Mouse (Mus musculus) lung, embryonic 16.5 days (tissue): ENCODE measurements around the gene Tlnrd1. TPM values are rescaled to one million over a fixed set of nuclear protein-coding genes. Genes with fewer than 3 reads are reported as not detected.
"Not testable (repeated sequence)": the region's sequence is repeated elsewhere in the genome, so short reads cannot be mapped to it uniquely, and the experiment has no call there.

ENCODE experiments used
- ATAC-seq: fragments of 200-750 bp; cut with Nextera tagmentation; 2 replicates; pipeline ENCODE4 v1.8.0; 2017; ENCODE audit warnings: low read depth, mild to moderate bottlenecking, moderate library complexity
- H3K27ac ChIP-seq: fragments of 300-500 bp; sonication (generic); 2 replicates; pipeline ENCODE4 v1.5.1; 2014; ENCODE audit warnings: mild to moderate bottlenecking, control low read depth, low read length
- H3K27me3 ChIP-seq: fragments of 300-500 bp; sonication (generic); 2 replicates; pipeline ENCODE4 v1.6.1; 2014; ENCODE audit warnings: low read depth, low read length, mixed read lengths; ENCODE audit not compliant: control insufficient read depth, insufficient read depth
- H3K36me3 ChIP-seq: fragments of 300-500 bp; sonication (generic); 2 replicates; pipeline ENCODE4 v1.6.1; 2014; ENCODE audit warnings: low read length; ENCODE audit not compliant: control insufficient read depth, insufficient read depth
- H3K4me1 ChIP-seq: fragments of 300-500 bp; sonication (generic); replicated peaks from 2 replicates; pipeline ENCODE4 v1.6.1; 2014; ENCODE audit warnings: low read length, mixed read lengths; ENCODE audit not compliant: control insufficient read depth, insufficient read depth
- H3K4me2 ChIP-seq: fragments of 300-500 bp; sonication (generic); 2 replicates; pipeline ENCODE4 v1.6.1; 2014; ENCODE audit warnings: low read depth, low read length, control low read depth
- H3K4me3 ChIP-seq: fragments of 300-500 bp; sonication (generic); 2 replicates; pipeline ENCODE4 v1.5.1; 2014; ENCODE audit warnings: mild to moderate bottlenecking, low read length, control low read depth
- H3K9ac ChIP-seq: fragments of 300-500 bp; sonication (generic); 2 replicates; pipeline ENCODE4 v1.6.1; 2014; ENCODE audit warnings: low read length, control low read depth
- H3K9me3 ChIP-seq: fragments of 300-500 bp; sonication (generic); 2 replicates; pipeline ENCODE4 v1.6.1; 2016; ENCODE audit warnings: low read length; ENCODE audit not compliant: control insufficient read depth
- WGBS: fragments of 180-500 bp; shearing (Covaris S2); extraction: QIAGEN DNeasy Blood & Tissue Kit; methylation state at CpG from one replicate; pipeline ENCODE4 v1.1.7; 2014; 5-methylcytosine and 5-hydroxymethylcytosine counted together
- polyA plus RNA-seq: library from polyadenylated mRNA; unstranded; fragments of >200 nt; fragmentation: Nextera tagmentation; extraction: Ambion mirVana; gene quantifications from 2 replicates; pipeline ENCODE4 v1.2.1, GENCODE M21; 2015

The Tlnrd1 gene
- polyA plus RNA-seq, 1 experiment from 2014 or later, result 10.5 TPM

GRCm38 (mm10) chr7:83901425-83901824 lies 17.3 kb upstream of the Tlnrd1 start:
- peak; percentile 81 for ATAC-seq
- no peak overlapping the region for H3K4me2 ChIP-seq
- 32% methylated on average over 4 of the region's 4 CpGs for WGBS
- H3K4me3 ChIP-seq, result no peak overlapping the region
- peaks cover 21% of the 10 kb centered on the region for H3K4me1 ChIP-seq
- no peaks in the 10 kb centered on the region; the same call in 1 of the 2 replicates for H3K9me3 ChIP-seq
- H3K27me3 ChIP-seq, result no peaks in the 10 kb centered on the region
- peak overlapping the region; percentile 80 for H3K27ac ChIP-seq
- H3K36me3 ChIP-seq, result peaks cover 37% of the 10 kb centered on the region
- H3K9ac ChIP-seq, result no peak overlapping the region

- no peaks in the 10 kb centered on the region for H3K27me3 ChIP-seq
- peaks cover 43% of the 10 kb centered on the region for H3K36me3 ChIP-seq
- 69% methylated on average over 3 of the region's 3 CpGs for WGBS
- no peak overlapping the region for H3K4me2 ChIP-seq
- peaks cover 21% of the 10 kb centered on the region for H3K4me1 ChIP-seq
- peak overlapping the region; percentile 16; the same call in 1 of the 2 replicates for H3K27ac ChIP-seq
- H3K4me3 ChIP-seq, result no peak overlapping the region
- no peak overlapping the region for H3K9ac ChIP-seq
- no peak for ATAC-seq
- no peaks in the 10 kb centered on the region for H3K9me3 ChIP-seq
Measured at GRCm38 (mm10) chr7:83900519-83900918, 16.4 kb upstream of the Tlnrd1 start.

- WGBS, result 82% methylated on average over 11 of the region's 11 CpGs
- Histone ChIP-seq H3K4me2 (no peak overlapping the region), H3K27ac (no peak overlapping the region), H3K4me1 (peaks cover 32% of the 10 kb centered on the region), H3K27me3 (no peaks in the 10 kb centered on the region), H3K36me3 (peaks cover 43% of the 10 kb centered on the region), H3K9ac (no peak overlapping the region), H3K4me3 (no peak overlapping the region), H3K9me3 (no peaks in the 10 kb centered on the region)
- no peak for ATAC-seq
Measured at GRCm38 (mm10) chr7:83898267-83898666, 14.2 kb upstream of the Tlnrd1 start.

GRCm38 (mm10) chr7:83896077-83896740 lies 12.1 kb upstream of the Tlnrd1 start:
- WGBS, result 86% methylated on average over 5 of the region's 5 CpGs
- Histone ChIP-seq H3K27ac (no peak overlapping the region), H3K4me3 (no peak overlapping the region), H3K9ac (no peak overlapping the region), H3K27me3 (no peaks in the 10 kb centered on the region), H3K4me1 (peaks cover 25% of the 10 kb centered on the region), H3K4me2 (no peak overlapping the region), H3K36me3 (peaks cover 43% of the 10 kb centered on the region), H3K9me3 (no peaks in the 10 kb centered on the region)
- no peak for ATAC-seq

- H3K4me2 ChIP-seq, result no peak overlapping the region
- 83% methylated on average over 1 of the region's 1 CpGs for WGBS
Measured at GRCm38 (mm10) chr7:83894348-83894747, 10.2 kb upstream of the Tlnrd1 start.

GRCm38 (mm10) chr7:83892333-83892669 lies 8.2 kb upstream of the Tlnrd1 start:
- Histone ChIP-seq H3K27ac (peak overlapping the region; percentile 92), H3K9ac (peak overlapping the region; percentile 81), H3K36me3 (peaks cover 12% of the 10 kb centered on the region), H3K27me3 (no peaks in the 10 kb centered on the region), H3K4me2 (peak overlapping the region; percentile 59), H3K4me1 (peaks cover 19% of the 10 kb centered on the region), H3K9me3 (no peaks in the 10 kb centered on the region), H3K4me3 (peak overlapping the region; percentile 74)
- peak; percentile 4; the same call in 1 of the 2 replicates for ATAC-seq
- under 1% methylated on average over 21 of the region's 21 CpGs for WGBS

More at GRCm38 (mm10) chr7:83894348-83894747, 10.2 kb upstream of the Tlnrd1 start:
- Histone ChIP-seq H3K9ac (no peak overlapping the region), H3K27ac (no peak overlapping the region), H3K27me3 (no peaks in the 10 kb centered on the region), H3K4me1 (peaks cover 19% of the 10 kb centered on the region), H3K4me3 (no peak overlapping the region), H3K36me3 (peaks cover 32% of the 10 kb centered on the region), H3K9me3 (no peaks in the 10 kb centered on the region)
- no peak for ATAC-seq

DNA sequence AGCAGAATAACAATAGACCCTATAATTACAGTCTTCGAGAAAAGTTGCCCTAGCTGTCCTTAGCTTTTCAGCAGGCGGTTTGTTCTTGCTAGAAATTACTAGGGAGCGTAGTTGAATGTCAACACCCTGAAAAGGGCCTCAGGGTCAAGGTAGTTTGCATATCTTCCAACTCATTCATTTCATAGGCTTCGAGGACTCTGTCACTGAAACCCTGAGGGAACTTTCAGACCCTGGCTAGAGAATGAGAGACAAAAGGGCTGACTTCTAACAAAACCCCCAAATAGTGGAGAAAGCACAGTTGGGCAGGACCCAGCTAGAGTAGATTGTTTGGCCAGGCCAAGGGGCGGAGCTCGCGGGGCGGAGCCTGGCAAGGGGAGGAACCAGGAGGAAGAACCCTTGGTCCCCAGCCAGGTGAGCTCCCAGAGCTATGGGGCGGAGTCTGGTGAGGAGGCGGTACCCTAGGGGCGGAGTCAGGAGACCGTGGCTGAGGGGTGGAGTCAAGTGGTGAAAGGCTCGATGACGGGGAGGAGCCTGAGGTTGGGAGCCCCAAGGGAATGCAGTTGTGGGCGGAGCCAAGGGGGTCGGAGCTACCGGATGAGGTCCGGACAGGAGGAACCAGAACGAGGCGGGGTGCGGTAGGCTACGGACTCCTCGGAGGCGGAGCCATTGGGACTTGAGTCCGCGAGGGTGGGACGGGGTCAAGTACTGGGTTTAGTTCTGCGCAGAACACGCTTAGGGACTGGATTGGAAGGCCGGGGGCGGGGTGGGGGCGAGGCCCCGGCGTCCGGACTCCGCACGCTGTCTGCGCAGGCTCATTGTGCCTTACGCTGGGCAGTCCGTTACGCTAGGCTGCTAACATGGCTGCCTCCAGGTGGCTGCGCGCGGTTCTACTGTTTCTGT lies 7.6 kb upstream of the Tlnrd1 start:
- H3K27me3 ChIP-seq, result no peaks in the 10 kb centered on the region
- no peaks in the 10 kb centered on the region for H3K9me3 ChIP-seq
- H3K9ac ChIP-seq, result peak overlapping the region; percentile 81
- peaks cover 9% of the 10 kb centered on the region for H3K36me3 ChIP-seq
- peak overlapping the region; percentile 74 for H3K4me3 ChIP-seq
- peak overlapping the region; percentile 92 for H3K27ac ChIP-seq
- ATAC-seq, result peak; percentile 98
- H3K4me1 ChIP-seq, result peaks cover 19% of the 10 kb centered on the region
- 2% methylated on average over 40 of the region's 44 CpGs for WGBS
- H3K4me2 ChIP-seq, result peak overlapping the region; percentile 59

GRCm38 (mm10) chr7:83889946-83890345 lies 5.8 kb upstream of the Tlnrd1 start:
- H3K9me3 ChIP-seq, H3K9ac ChIP-seq, H3K27ac ChIP-seq, ATAC-seq, H3K4me2 ChIP-seq, H3K27me3 ChIP-seq, H3K36me3 ChIP-seq, H3K4me3 ChIP-seq: not testable (repeated sequence)
- 83% methylated on average over 5 of the region's 5 CpGs for WGBS
- peaks cover 26% of the 10 kb centered on the region for H3K4me1 ChIP-seq

GRCm38 (mm10) chr7:83889383-83889782 lies 5.3 kb upstream of the Tlnrd1 start:
- 54% methylated on average over 3 of the region's 3 CpGs for WGBS
- no peak overlapping the region for H3K27ac ChIP-seq
- no peak overlapping the region for H3K9ac ChIP-seq
- ATAC-seq, result no peak
- no peaks in the 10 kb centered on the region for H3K27me3 ChIP-seq
- peaks cover 28% of the 10 kb centered on the region for H3K4me1 ChIP-seq
- no peak overlapping the region for H3K4me2 ChIP-seq
- no peaks in the 10 kb centered on the region for H3K9me3 ChIP-seq
- H3K36me3 ChIP-seq, result no peaks in the 10 kb centered on the region; the same call in 1 of the 2 replicates
- no peak overlapping the region for H3K4me3 ChIP-seq
